Mouse (Mus musculus): ENCODE data around the gene Olfr156. TPM values are rescaled to one million over a fixed set of nuclear protein-coding genes. Genes with fewer than 3 reads are reported as not detected.

Gene Olfr156
- total and polyA plus RNA-seq, 3 experiments: not detected

DNA sequence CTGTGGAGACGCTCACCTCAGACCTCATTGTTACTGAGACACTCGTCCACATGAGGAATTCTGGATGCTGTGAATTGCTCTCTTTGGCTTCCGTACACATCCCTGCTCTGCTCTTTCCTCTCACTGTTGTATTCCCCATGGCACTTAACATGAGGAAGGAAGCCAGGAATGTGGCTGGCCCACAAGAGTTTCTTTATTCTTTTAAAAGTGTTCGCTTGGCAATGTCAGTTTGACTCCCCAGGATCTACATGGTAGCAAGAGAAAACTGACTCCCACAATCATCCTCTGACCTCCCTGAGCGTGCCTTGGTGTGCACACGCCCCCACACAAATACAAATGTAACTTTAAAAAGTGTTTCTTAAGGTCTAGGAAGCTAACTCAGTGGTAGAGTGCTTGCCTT is 52.1 kb downstream of the Olfr156 start:
- no peak overlapping the region for H3K27ac ChIP-seq (ENCODE audit: control insufficient read depth, low read depth, low read length)
- H3K4me3 ChIP-seq (ENCODE audit: control insufficient read depth in 1 of 2, insufficient read depth in 1 of 2, low read depth in 2 of 2, low read length in 2 of 2): no peak overlapping the region
- no peak overlapping the region for H3K9ac ChIP-seq (ENCODE audit: control insufficient read depth, low read depth, low read length, poor library complexity, severe bottlenecking)
- no peaks in the 10 kb centered on the region for H3K9me3 ChIP-seq (replicated peaks; ENCODE audit: insufficient read depth, low read length)
- no peaks in the 10 kb centered on the region for H3K36me3 ChIP-seq (ENCODE audit: control insufficient read depth in 1 of 2, insufficient read depth in 2 of 2, low read length in 2 of 2)
- H3K4me1 ChIP-seq (ENCODE audit: control insufficient read depth in 1 of 2, insufficient read depth in 2 of 2, low read length in 2 of 2): no peaks in the 10 kb centered on the region
- peaks cover 5 to 8% of the 10 kb centered on the region in 2 experiments for H3K27me3 ChIP-seq (ENCODE audit: control insufficient read depth in 1 of 2, insufficient read depth in 2 of 2, low read length in 2 of 2)
- H3K79me2 ChIP-seq (ENCODE audit: control insufficient read depth, insufficient read depth, low read length, poor library complexity): no peaks in the 10 kb centered on the region
- no peak for DNase-seq (ENCODE audit: low read depth, low spot score)
- TF ChIP-seq MAZ (IDR thresholded peaks at IDR 0.05; ENCODE audit: low read depth, low read length) (no peak), CHD1 (IDR thresholded peaks at IDR 0.05; ENCODE audit: low read depth, low read length) (no peak), ZC3H11A (IDR thresholded peaks at IDR 0.05; ENCODE audit: low read depth, low read length) (no peak), ZKSCAN1 (IDR thresholded peaks at IDR 0.05; ENCODE audit: low read depth, low read length) (no peak)

GRCm38 (mm10) chr4:43770909-43771308 is 52.8 kb downstream of the Olfr156 start, which contains the start of gene Olfr159:
TSS of gene Olfr159 (minus strand) at chr4:43771009.
- peaks cover 4 to 8% of the 10 kb centered on the region in 2 experiments for H3K27me3 ChIP-seq (ENCODE audit: control insufficient read depth in 1 of 2, insufficient read depth in 2 of 2, low read length in 2 of 2)
- no peaks in the 10 kb centered on the region for H3K4me1 ChIP-seq (ENCODE audit: control insufficient read depth in 1 of 2, insufficient read depth in 2 of 2, low read length in 2 of 2)
- DNase-seq (ENCODE audit: low read depth, low spot score): no peak
- no peak for TF ChIP-seq KAT2A (conservative IDR thresholded peaks at IDR 0.05; ENCODE audit: low read depth, low read length)
- H3K27ac ChIP-seq (ENCODE audit: control insufficient read depth, low read depth, low read length): no peak within 1 kb of the TSS
- no peaks in the 10 kb centered on the region for H3K9me3 ChIP-seq (replicated peaks; ENCODE audit: insufficient read depth, low read length)
- no peaks in the 10 kb centered on the region for H3K79me2 ChIP-seq (ENCODE audit: control insufficient read depth, insufficient read depth, low read length, poor library complexity)
- no peak within 1 kb of the TSS for H3K4me3 ChIP-seq (ENCODE audit: control insufficient read depth in 1 of 2, insufficient read depth in 1 of 2, low read depth in 2 of 2, low read length in 2 of 2)
- H3K9ac ChIP-seq (ENCODE audit: control insufficient read depth, low read depth, low read length, poor library complexity, severe bottlenecking): no peak within 1 kb of the TSS
- H3K36me3 ChIP-seq (ENCODE audit: control insufficient read depth in 1 of 2, insufficient read depth in 2 of 2, low read length in 2 of 2): no peaks in the 10 kb centered on the region

Other genes with a start within 250 kb of the Olfr156 start
- gene Rgp1, start 245.2 kb downstream of the Olfr156 start, total RNA-seq (2012; rRNA removed): 14.3 and 17.1 TPM in 2 replicates
- 10 to 100 TPM in 1 of 2 experiments, not detected in 1; 47.6 TPM for gene Rgp1, start 245.2 kb downstream of the Olfr156 start, polyA plus RNA-seq (2012; ENCODE audit: insufficient read depth in 1 of 2, insufficient read length in 2 of 2, low read depth in 1 of 2, low replicate concordance in 2 of 2, missing spikeins in 1 of 2)
- gene Gba2, start 245.0 kb downstream of the Olfr156 start, total RNA-seq (2012; rRNA removed): 5.7 and 6.2 TPM in 2 replicates
- gene Gba2, start 245.0 kb downstream of the Olfr156 start, polyA plus RNA-seq (2012; ENCODE audit: insufficient read depth in 1 of 2, insufficient read length in 2 of 2, low read depth in 1 of 2, low replicate concordance in 2 of 2, missing spikeins in 1 of 2): 10 to 100 TPM in 1 of 2 experiments, not detected in 1; 24.9 TPM
- 0.73 and 1.0 TPM in 2 replicates for gene Msmp, start 239.4 kb downstream of the Olfr156 start, total RNA-seq (2012; rRNA removed)
- gene Msmp, start 239.4 kb downstream of the Olfr156 start, polyA plus RNA-seq (2012; ENCODE audit: insufficient read depth in 1 of 2, insufficient read length in 2 of 2, low read depth in 1 of 2, low replicate concordance in 2 of 2, missing spikeins in 1 of 2): 1 to 10 TPM in 1 of 2 experiments, not detected in 1; 2.5 TPM
- gene Npr2, start 192.0 kb downstream of the Olfr156 start, total RNA-seq (2012; rRNA removed): 0.27 and 0.49 TPM in 2 replicates
- 1 to 10 TPM in 1 of 2 experiments, not detected in 1; 2.3 TPM for gene Npr2, start 192.0 kb downstream of the Olfr156 start, polyA plus RNA-seq (2012; ENCODE audit: insufficient read depth in 1 of 2, insufficient read length in 2 of 2, low read depth in 1 of 2, low replicate concordance in 2 of 2, missing spikeins in 1 of 2)
- 0.15 and 0.29 TPM in 2 replicates for gene Spag8, start 170.3 kb downstream of the Olfr156 start, total RNA-seq (2012; rRNA removed)
- gene Spag8, start 170.3 kb downstream of the Olfr156 start, polyA plus RNA-seq (2012; ENCODE audit: insufficient read depth in 1 of 2, insufficient read length in 2 of 2, low read depth in 1 of 2, low replicate concordance in 2 of 2, missing spikeins in 1 of 2): under 1 TPM in 1 of 2 experiments, not detected in 1; 0.57 TPM
- gene Hint2, start 167.4 kb downstream of the Olfr156 start, total RNA-seq (2012; rRNA removed): 35.3 and 46.4 TPM in 2 replicates
- gene Hint2, start 167.4 kb downstream of the Olfr156 start, polyA plus RNA-seq (2012; ENCODE audit: insufficient read depth in 1 of 2, insufficient read length in 2 of 2, low read depth in 1 of 2, low replicate concordance in 2 of 2, missing spikeins in 1 of 2): 100 to 1,000 TPM in 1 of 2 experiments, 10 to 100 TPM in 1; 33.2 to 254 TPM
- 0.42 and 0.46 TPM in 2 replicates for gene Tmem8b, start 154.9 kb downstream of the Olfr156 start, total RNA-seq (2012; rRNA removed)
- 1 to 10 TPM in 1 of 2 experiments, not detected in 1; 3.6 TPM for gene Tmem8b, start 154.9 kb downstream of the Olfr156 start, polyA plus RNA-seq (2012; ENCODE audit: insufficient read depth in 1 of 2, insufficient read length in 2 of 2, low read depth in 1 of 2, low replicate concordance in 2 of 2, missing spikeins in 1 of 2)
- 7.0 and 8.8 TPM in 2 replicates for gene Fam221b, start 154.8 kb downstream of the Olfr156 start, total RNA-seq (2012; rRNA removed)
- gene Fam221b, start 154.8 kb downstream of the Olfr156 start, polyA plus RNA-seq (2012; ENCODE audit: insufficient read depth in 1 of 2, insufficient read length in 2 of 2, low read depth in 1 of 2, low replicate concordance in 2 of 2, missing spikeins in 1 of 2): under 1 TPM in 1 of 2 experiments, not detected in 1; 0.10 TPM
- not detected in 2 replicates for gene Olfr70, start 123.1 kb downstream of the Olfr156 start, total RNA-seq (2012; rRNA removed)
- gene Olfr70, start 123.1 kb downstream of the Olfr156 start, polyA plus RNA-seq (2012; ENCODE audit: insufficient read depth in 1 of 2, insufficient read length in 2 of 2, low read depth in 1 of 2, low replicate concordance in 2 of 2, missing spikeins in 1 of 2): not detected
- not detected in 2 replicates for gene Olfr71, start 113.6 kb downstream of the Olfr156 start, total RNA-seq (2012; rRNA removed)
- not detected for gene Olfr71, start 113.6 kb downstream of the Olfr156 start, polyA plus RNA-seq (2012; ENCODE audit: insufficient read depth in 1 of 2, insufficient read length in 2 of 2, low read depth in 1 of 2, low replicate concordance in 2 of 2, missing spikeins in 1 of 2)
- not detected in 2 replicates for gene Hrct1, start 96.7 kb downstream of the Olfr156 start, total RNA-seq (2012; rRNA removed)
- not detected for gene Hrct1, start 96.7 kb downstream of the Olfr156 start, polyA plus RNA-seq (2012; ENCODE audit: insufficient read depth in 1 of 2, insufficient read length in 2 of 2, low read depth in 1 of 2, low replicate concordance in 2 of 2, missing spikeins in 1 of 2)
- not detected in 2 replicates for gene Spaar, start 93.9 kb downstream of the Olfr156 start, total RNA-seq (2012; rRNA removed)
- gene Spaar, start 93.9 kb downstream of the Olfr156 start, polyA plus RNA-seq (2012; ENCODE audit: insufficient read depth in 1 of 2, insufficient read length in 2 of 2, low read depth in 1 of 2, low replicate concordance in 2 of 2, missing spikeins in 1 of 2): not detected
- not detected in 2 replicates for gene Olfr159, start 52.9 kb downstream of the Olfr156 start, total RNA-seq (2012; rRNA removed)
- gene Olfr159, start 52.9 kb downstream of the Olfr156 start, polyA plus RNA-seq (2012; ENCODE audit: insufficient read depth in 1 of 2, insufficient read length in 2 of 2, low read depth in 1 of 2, low replicate concordance in 2 of 2, missing spikeins in 1 of 2): not detected
- gene Olfr157, start 16.3 kb upstream of the Olfr156 start, total RNA-seq (2012; rRNA removed): not detected in 2 replicates
- under 1 TPM in 1 of 2 experiments, not detected in 1; 0.01 TPM for gene Olfr157, start 16.3 kb upstream of the Olfr156 start, polyA plus RNA-seq (2012; ENCODE audit: insufficient read depth in 1 of 2, insufficient read length in 2 of 2, low read depth in 1 of 2, low replicate concordance in 2 of 2, missing spikeins in 1 of 2)
- not detected in 2 replicates for gene Olfr155, start 27.7 kb upstream of the Olfr156 start, total RNA-seq (2012; rRNA removed)
- not detected for gene Olfr155, start 27.7 kb upstream of the Olfr156 start, polyA plus RNA-seq (2012; ENCODE audit: insufficient read depth in 1 of 2, insufficient read length in 2 of 2, low read depth in 1 of 2, low replicate concordance in 2 of 2, missing spikeins in 1 of 2)
- 0.12 and 0.13 TPM in 2 replicates for gene Reck, start 51.6 kb upstream of the Olfr156 start, total RNA-seq (2012; rRNA removed)
- gene Reck, start 51.6 kb upstream of the Olfr156 start, polyA plus RNA-seq (2012; ENCODE audit: insufficient read depth in 1 of 2, insufficient read length in 2 of 2, low read depth in 1 of 2, low replicate concordance in 2 of 2, missing spikeins in 1 of 2): under 1 TPM in 1 of 2 experiments, not detected in 1; 0.60 TPM
- gene Glipr2, start 133.5 kb upstream of the Olfr156 start, total RNA-seq (2012; rRNA removed): 22.8 and 30.6 TPM in 2 replicates
- 10 to 100 TPM in 1 of 2 experiments, not detected in 1; 25.0 TPM for gene Glipr2, start 133.5 kb upstream of the Olfr156 start, polyA plus RNA-seq (2012; ENCODE audit: insufficient read depth in 1 of 2, insufficient read length in 2 of 2, low read depth in 1 of 2, low replicate concordance in 2 of 2, missing spikeins in 1 of 2)
- gene Ccin, start 159.6 kb upstream of the Olfr156 start, total RNA-seq (2012; rRNA removed): not detected in 2 replicates
- gene Ccin, start 159.6 kb upstream of the Olfr156 start, polyA plus RNA-seq (2012; ENCODE audit: insufficient read depth in 1 of 2, insufficient read length in 2 of 2, low read depth in 1 of 2, low replicate concordance in 2 of 2, missing spikeins in 1 of 2): under 1 TPM in 1 of 2 experiments, not detected in 1; 0.04 TPM
- gene Clta, start 180.6 kb upstream of the Olfr156 start, total RNA-seq (2012; rRNA removed): 426 and 451 TPM in 2 replicates
- gene Clta, start 180.6 kb upstream of the Olfr156 start, polyA plus RNA-seq (2012; ENCODE audit: insufficient read depth in 1 of 2, insufficient read length in 2 of 2, low read depth in 1 of 2, low replicate concordance in 2 of 2, missing spikeins in 1 of 2): 100 to 1,000 TPM in 1 of 2 experiments, not detected in 1; 589 TPM